Mouse (Mus musculus): ENCODE data around the gene Kti12. TPM values are rescaled to one million over a fixed set of nuclear protein-coding genes. Genes with fewer than 3 reads are reported as not detected.

Gene Kti12
- 10 to 100 TPM; 21.2 to 24.5 TPM for total RNA-seq (2021)
- long read RNA-seq, experiment 1, transcript Kti12-201 (1 exons, 1,629 nt), result major isoform, 34 of 34 reads
- long read RNA-seq, experiment 1, partial matches to known transcripts, result 0 of 34 reads
- long read RNA-seq, experiment 1, other reads (novel, unspliced or antisense), result 0 of 34 reads
- long read RNA-seq, experiment 2, transcript Kti12-201 (1 exons, 1,629 nt), result major isoform, 35 of 35 reads
- long read RNA-seq, experiment 2, partial matches to known transcripts, result 0 of 35 reads
- long read RNA-seq, experiment 2, other reads (novel, unspliced or antisense), result 0 of 35 reads

- DNase-seq (ENCODE audit: low spot score), result peak; percentile 88
Observed at GRCm38 (mm10) chr4:108847715-108848504, at the start of gene Kti12. Gene Kti12, plus strand, starts transcription at chr4:108847785.

GRCm38 (mm10) chr4:108798083-108798830 is 49.3 kb upstream of the Kti12 start:
- DNase-seq (ENCODE audit: low spot score), result peak; percentile 69

- DNase-seq (ENCODE audit: low spot score), result no peak
Observed at GRCm38 (mm10) chr4:108803535-108803934, 44.0 kb upstream of the Kti12 start.

DNA sequence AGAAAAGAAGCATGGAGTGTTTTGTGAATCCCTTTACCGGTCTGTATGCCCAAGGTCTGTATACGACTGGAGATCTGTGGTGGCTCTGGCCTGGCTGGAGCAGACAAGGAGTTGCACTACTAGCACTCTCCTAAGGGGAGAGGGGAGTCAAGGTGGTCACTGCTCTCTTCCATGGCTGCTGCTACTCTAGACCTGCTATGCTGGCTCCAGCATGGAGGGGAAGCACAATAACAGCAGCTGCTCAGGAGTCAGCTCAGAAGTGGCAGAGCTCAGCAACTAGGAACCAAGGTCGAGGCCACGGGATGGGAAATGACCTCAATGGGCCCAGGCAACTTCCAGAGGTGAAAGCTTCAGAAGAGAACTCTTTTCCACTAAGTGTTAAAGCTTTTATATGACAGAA is 36.4 kb upstream of the Kti12 start:
- no peak for DNase-seq (ENCODE audit: low spot score)

GRCm38 (mm10) chr4:108811550-108811949 is 36.0 kb upstream of the Kti12 start:
- no peak for DNase-seq (ENCODE audit: low spot score)

DNA sequence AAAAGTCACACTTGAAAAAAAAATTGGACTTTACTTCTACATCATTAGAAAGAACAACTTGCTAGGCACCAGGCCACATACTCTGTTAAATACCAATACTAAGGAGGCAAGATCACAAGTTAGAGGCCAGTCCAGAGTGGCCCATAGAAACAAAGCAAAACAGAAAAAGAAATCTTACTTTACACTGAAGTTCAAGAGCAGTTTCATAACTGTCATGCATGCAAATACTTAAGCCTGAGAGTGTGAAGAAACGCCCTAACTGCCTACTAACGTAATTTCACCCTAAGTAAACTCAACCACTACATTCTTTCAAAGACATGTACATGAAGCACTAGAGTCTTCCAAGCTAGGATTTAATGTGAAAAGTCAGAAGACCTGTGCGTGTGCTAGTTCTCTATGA is 21.9 kb upstream of the Kti12 start:
- DNase-seq (ENCODE audit: low spot score), result no peak

DNA sequence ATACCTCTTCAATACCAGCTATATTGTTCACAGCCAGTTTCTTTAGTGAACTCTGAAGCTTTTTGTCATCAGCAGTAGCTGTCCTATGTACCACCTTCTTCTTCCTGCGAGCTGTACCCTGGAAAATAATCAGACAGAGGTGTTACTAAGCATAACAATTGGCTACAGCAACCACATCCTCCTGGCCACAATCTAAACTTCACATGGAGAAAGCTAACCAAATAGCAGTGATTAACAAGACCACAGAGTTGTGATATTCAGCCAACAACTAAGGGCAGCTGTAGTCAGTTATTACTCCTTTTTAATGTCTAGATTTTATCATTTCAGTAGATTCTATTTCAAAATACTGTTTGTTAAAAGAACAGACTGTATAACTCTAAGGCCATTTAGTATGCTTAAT is 21.5 kb upstream of the Kti12 start:
- DNase-seq (ENCODE audit: low spot score), result no peak

- DNase-seq (ENCODE audit: low spot score), result no peak
Observed at GRCm38 (mm10) chr4:108826643-108827042, 20.9 kb upstream of the Kti12 start.

- DNase-seq (ENCODE audit: low spot score), result no peak
Observed at GRCm38 (mm10) chr4:108830698-108831097, 16.9 kb upstream of the Kti12 start.

DNA sequence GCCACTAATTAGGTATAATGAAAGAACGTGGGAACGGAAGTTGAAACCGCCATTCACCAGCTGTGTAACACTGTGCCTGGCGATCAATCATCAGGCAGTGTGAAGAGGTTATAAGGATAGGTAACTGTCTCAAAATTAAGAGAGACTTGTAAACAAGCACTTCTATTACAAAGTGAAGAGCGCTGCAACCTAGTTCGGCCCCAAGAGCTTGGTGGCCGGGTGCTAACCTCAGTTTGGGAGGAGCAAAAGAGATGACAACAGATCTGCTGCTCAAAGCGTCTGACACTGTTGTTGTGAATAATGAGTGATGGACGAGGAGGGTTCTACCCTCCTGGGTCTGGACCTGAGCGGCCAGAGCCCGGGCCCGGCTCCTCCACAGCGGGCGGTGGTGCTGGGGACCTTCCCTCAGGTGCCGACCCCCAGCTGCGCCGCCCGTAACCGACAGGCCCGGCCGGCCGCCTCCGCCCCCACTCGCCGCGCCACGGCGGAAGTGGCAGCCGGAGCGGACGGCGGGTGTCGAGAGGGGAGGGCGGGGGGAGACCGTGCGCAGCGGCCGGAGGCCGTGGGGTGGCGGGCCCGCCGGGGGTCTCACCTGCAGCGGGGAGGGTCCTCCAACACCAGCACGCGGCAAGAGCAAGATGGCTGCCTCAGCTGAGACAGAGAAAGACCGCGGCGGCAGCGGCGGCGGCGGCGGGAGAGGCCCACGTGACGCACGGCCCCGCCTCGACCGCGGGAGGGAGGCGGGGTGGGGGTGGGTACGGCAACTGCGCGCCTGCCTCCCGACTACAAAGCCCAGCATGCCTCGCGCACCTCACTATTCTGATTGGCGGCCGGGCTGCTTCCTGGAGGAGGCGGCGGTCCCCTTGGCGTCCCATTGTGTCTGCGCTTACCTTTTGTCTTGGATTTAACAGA is 14.4 kb upstream of the Kti12 start, which contains the start of gene Btf3l4:
Btf3l4 (minus strand) TSS at position 699 of the 912 bp plus-strand sequence.
- peak; percentile 89 for DNase-seq (ENCODE audit: low spot score)

DNA sequence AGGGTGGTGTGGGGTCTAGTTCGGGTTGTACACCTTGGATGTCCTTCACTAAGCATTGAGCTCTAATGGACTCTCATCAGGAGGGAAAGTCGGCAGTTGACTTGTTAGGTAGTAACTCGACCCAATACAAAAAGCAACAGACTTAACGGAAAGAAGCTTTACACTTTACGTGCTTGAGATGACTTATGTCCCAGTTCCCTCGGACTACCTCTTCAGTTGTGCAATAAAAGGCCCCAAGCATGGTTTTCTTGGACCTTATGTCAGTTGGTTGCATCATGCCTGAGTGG is 13.8 kb upstream of the Kti12 start:
- DNase-seq (ENCODE audit: low spot score), result no peak

DNA sequence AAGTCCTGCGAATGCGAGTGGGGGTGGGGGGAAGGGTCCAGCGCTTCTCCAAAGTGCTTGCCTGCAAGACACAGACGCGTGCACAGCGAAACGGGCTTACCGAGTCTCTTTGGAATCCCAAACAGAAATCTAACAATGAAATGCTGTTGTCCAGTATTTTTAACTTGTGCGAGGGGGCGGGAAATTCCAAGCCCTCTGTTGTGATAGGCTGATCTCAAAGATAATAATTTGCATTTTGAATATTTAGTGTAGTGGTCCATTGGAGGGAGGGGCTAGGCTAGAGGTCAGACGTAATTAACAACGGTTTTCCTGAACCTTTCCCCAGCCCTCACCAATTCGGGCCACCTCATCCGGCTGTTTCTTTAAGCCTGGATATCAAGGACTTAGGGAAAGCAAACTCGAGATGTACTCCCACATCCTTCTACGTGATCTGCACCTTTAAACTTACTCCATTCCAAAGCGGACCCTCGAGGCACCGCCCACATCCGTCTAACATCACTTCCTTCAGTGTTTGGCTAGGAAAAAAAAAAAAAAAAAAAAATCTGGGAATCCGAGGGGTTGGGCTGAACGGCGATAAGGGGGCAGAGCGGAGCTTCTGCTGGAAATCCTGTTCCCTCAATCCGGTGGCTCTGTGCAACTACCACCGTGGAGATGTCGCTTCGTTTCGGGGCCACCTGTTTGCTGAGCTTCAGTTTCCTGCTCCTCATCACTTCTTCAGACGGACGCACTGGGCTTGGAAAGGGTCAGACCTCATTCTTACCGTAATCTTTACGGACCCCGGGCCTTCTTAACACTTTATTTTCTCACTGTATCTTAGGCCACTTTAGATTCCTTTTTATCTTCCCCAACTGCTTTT is 13.2 kb upstream of the Kti12 start, which contains the start of gene Txndc12:
Txndc12 (plus strand) TSS at position 487 of the 856 bp plus-strand sequence.
- DNase-seq (ENCODE audit: low spot score), result peak; percentile 83

DNA sequence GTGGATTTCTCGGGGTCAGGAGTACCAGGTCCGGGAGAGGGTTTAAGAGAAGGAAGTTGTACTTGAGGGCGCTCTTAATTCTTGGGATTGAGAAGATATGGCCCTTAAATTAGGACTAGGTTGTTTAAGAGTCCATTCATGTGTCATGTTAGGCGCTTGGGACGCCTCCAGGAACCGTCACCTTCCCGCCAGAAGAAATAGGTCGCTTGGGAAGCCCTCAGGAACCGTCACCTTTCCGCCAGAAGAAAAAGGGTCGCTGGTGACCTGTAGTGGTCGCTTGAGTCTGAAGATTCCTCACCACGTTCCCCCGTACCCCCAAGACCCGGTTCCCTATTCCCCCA is 12.6 kb upstream of the Kti12 start:
- DNase-seq (ENCODE audit: low spot score), result no peak

DNA sequence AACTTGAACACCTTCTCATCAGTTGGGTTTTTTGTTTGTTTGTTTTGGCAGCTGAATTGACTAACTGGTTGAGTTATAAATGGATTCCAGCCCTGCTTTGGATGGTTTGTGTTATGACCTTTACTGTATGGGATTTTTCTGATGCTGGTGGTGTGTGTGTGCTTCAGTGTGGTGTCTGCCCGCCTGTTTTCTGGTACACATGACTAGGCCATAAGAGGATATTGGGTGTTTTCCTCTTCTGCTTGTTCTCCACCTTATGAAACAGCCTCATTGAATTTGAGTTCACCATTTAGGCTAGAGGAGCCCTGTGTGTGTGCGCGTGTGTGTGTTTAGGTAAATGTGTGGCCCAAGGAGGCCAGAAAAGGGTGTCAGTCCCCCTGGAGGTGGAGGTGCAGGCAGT is 12.1 kb upstream of the Kti12 start:
- DNase-seq (ENCODE audit: low spot score), result no peak

- DNase-seq (ENCODE audit: low spot score), result peak; percentile 67
Observed at GRCm38 (mm10) chr4:108838031-108838430, 9.6 kb upstream of the Kti12 start.

GRCm38 (mm10) chr4:108841920-108842578 is 5.5 kb upstream of the Kti12 start:
- DNase-seq (ENCODE audit: low spot score), result no peak

DNA sequence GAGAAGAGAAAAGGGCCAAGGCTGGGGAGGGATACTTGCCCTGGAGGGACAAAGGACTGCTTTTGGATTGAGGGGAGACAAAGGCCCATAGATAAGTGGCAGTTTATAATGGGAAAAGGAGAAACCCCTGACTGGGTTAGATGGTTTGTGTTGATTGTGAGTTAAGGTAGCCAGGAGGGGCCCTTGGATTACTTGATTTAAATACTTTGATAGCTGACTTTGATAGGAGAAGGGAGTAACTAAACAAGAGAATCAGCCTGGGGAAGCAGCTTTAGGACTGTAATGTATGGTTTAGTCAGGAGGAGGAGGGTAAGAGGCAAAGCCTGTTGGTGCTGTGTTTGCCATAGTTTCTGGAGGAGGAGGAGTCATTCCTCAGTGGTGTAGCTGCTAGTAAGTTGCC is 4.2 kb upstream of the Kti12 start:
- no peak for DNase-seq (ENCODE audit: low spot score)

DNA sequence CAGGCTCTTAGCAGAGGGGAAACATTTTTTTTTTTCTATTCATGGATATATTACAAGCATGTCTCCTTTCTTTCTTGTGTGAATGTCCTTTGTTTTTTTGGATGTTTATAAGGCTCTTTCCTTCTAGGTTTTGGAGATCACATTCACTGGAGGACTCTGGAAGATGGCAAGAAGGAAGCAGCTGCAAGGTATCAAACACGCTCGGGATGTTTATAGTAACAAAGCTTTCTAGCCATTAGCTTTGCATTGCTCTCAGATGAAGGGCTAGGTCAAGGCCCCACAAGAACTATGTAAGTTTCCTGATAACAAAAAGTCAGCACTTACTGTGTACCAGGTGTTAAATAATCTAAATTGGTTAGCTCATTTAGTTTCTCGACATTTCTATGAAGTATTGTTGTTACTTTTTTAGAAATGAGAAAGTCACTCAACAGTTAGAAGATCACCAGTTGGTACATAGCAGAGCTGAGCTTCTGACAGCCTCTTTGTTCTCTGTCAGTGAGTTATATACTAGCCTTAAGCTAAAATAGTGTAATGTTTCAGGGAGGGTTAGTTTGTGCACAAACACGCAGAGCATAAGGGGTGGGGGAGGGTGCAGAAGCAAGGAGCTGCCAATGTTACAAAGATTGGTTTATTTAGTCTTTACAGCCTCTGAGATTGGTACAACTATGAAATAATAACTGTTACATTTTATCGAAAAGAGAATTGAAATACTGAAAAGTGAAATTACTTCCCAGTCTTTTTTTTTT is 1.6 kb upstream of the Kti12 start:
- no peak for DNase-seq (ENCODE audit: low spot score)

GRCm38 (mm10) chr4:108848505-108848848 is 892 bp downstream of the Kti12 start, which contains the start of gene A730015C16Rik:
Gene A730015C16Rik, minus strand, starts transcription at chr4:108848619.
- DNase-seq (ENCODE audit: low spot score), result peak; percentile 29

Data from gastrocnemius, adult 18-20 months (tissue).